Mouse (Mus musculus) thymus, adult 2 months (tissue): ENCODE measurements around the gene Mbtd1.

Source experiments
- CTCF ChIP-seq: fragments of 200-500 bp; IDR thresholded peaks from 2 replicates; pipeline ENCODE4 v1.5.1; 2012; ENCODE audit warnings: mild to moderate bottlenecking, control low read depth, low read length, moderate library complexity, borderline replicate concordance; ENCODE audit not compliant: control insufficient read depth, poor library complexity, insufficient read depth; ENCODE audit errors: extremely low read depth
- POLR2A ChIP-seq: fragments of 200-500 bp; IDR thresholded peaks from 2 replicates; pipeline ENCODE4 v1.6.1; 2012; ENCODE audit warnings: mild to moderate bottlenecking, low read length, control low read depth, moderate library complexity; ENCODE audit not compliant: control insufficient read depth, poor library complexity, insufficient read depth; ENCODE audit errors: extremely low read depth

DNA sequence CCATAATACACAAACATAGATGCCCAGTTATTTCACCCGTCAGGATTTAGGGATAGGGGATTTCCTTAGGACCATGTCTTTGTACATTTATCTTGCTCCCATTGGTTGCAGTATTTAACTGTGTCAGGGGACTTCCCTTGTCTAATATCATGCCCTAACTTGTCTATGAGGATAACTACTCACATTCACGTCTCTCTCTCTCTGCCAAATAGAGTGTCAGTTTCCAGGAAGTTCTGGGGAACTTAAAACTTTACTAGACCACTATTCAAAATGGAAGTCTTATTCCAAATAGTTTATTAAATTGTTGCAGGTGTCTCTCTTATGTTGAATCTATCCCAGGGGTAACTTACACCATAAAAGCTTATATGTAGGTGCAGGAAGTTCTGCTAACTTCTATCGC is 26.0 kb downstream of the Mbtd1 start:
- TF ChIP-seq POLR2A, result no peak
- no peak for TF ChIP-seq CTCF
